Mouse (Mus musculus) limb, embryonic 10.5 days (tissue): ENCODE measurements around the gene Akap9. TPM values are rescaled to one million over a fixed set of nuclear protein-coding genes. Genes with fewer than 3 reads are reported as not detected.

Experiments used
- polyA plus RNA-seq: library from polyadenylated mRNA; unstranded; fragments of >200 nt; fragmentation: Nextera tagmentation; extraction: Ambion mirVana; gene quantifications from 2 replicates; pipeline ENCODE4 v1.2.1, GENCODE M21; 2016

Akap9 gene
- polyA plus RNA-seq, 1 experiment from 2014 or later = 130 TPM

Other genes starting within 250 kb of the Akap9 start
- 8.0 and 9.8 TPM in 2 replicates for gene Ankib1, start 125.1 kb upstream of the Akap9 start, polyA plus RNA-seq
- 45.3 and 50.5 TPM in 2 replicates for gene Krit1, start 124.9 kb upstream of the Akap9 start, polyA plus RNA-seq
- 0.08 TPM in 1 of 2 replicates, not detected in the other for gene Lrrd1, start 82.9 kb upstream of the Akap9 start, polyA plus RNA-seq
- gene Mterf1a, start 34.1 kb upstream of the Akap9 start, polyA plus RNA-seq = 6.9 and 9.4 TPM in 2 replicates
- 93.3 and 103 TPM in 2 replicates for gene Cyp51, start 176.7 kb downstream of the Akap9 start, polyA plus RNA-seq